ENCODE assay signal across 32 mouse cellular contexts in the genomic region with DNA sequence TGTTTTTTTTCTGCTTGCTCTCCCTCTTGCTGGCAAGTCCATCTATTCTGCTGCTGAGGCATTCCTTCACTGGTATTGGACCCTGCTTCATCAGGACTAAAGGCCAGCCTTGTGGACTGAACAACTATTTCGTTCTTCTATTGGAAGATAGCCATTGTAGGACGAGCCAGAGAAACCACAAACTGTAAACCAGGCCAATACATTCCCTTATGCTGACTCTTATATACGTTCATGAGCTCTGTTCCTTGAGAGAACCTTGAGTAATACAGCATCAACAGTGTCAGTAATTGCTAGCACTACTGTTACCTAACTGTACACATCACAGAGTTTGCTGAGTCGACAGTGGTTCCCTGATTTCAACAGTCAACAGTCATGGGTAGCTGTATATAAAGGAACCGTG. TPM values are rescaled to one million over a fixed set of nuclear protein-coding genes. Genes with fewer than 3 reads are reported as not detected.
DNase-seq lines count a peak whose midpoint lies in the region; TF ChIP-seq lines count a peak whose summit lies in the region.
"Had no signal": no experiment of that assay in that cellular context is flagged by ENCODE, and none has a peak within 500 bp of the region (broad histone marks: within the 10 kb centered on the region; RNA-seq: fewer than 3 reads in every experiment).

No protein-coding gene starts in this region.

- no peak for DNase-seq in testis, postnatal 14 days (ENCODE audit: low spot score)
- peak; percentile 12 for DNase-seq in Muller cell, postnatal 12 days (ENCODE audit: inconsistent ontology term)
- peak; percentile 13 for DNase-seq in fibroblast of lung, adult 2 months (ENCODE audit: low read depth)
- no peak for DNase-seq in c-Kit-positive CD71-positive TER-119-positive erythroid progenitor cells, embryonic 14.5 days (ENCODE audit: low spot score)
- DNase-seq in urinary bladder, postnatal 36 days (ENCODE audit: low spot score in 2 of 2): no peak
- DNase-seq in cerebellum, adult 9-10 months: no peak
- DNase-seq: adrenal gland, postnatal 25 days; B cell, adult 2 months; cerebellum, adult 18-20 months; cerebellum, adult 9-11 months; cerebellum, postnatal 25 days; gastrocnemius, postnatal 25 days; heart, adult 2 months; heart, postnatal 14 days; heart, postnatal 4 days; kidney, adult 18-20 months had no signal

- no peaks in the 10 kb centered on the region for H3K4me1 ChIP-seq in testis, adult 2 months (ENCODE audit: control insufficient read depth, insufficient read depth, low read length)
- H3K4me1 ChIP-seq: embryonic facial prominence, embryonic 12.5 days; embryonic facial prominence, embryonic 15.5 days; forebrain, embryonic 10.5 days; forebrain, embryonic 13.5 days; heart, embryonic 10.5 days; heart, embryonic 13.5 days had no signal

- H3K27ac ChIP-seq in testis, adult 2 months (ENCODE audit: control insufficient read depth, insufficient read depth, low read depth, low read length): no peak overlapping the region
- H3K27ac ChIP-seq: embryonic facial prominence, embryonic 12.5 days; embryonic facial prominence, embryonic 15.5 days; forebrain, embryonic 10.5 days; forebrain, embryonic 13.5 days; heart, adult 2 months; heart, embryonic 10.5 days; heart, embryonic 13.5 days; hindbrain, embryonic 14.5 days; hindbrain, postnatal 0 days had no signal

- H3K36me3 ChIP-seq in testis, adult 2 months (ENCODE audit: control insufficient read depth, insufficient read depth, low read length): no peaks in the 10 kb centered on the region
- H3K36me3 ChIP-seq: embryonic facial prominence, embryonic 12.5 days; embryonic facial prominence, embryonic 15.5 days; forebrain, embryonic 10.5 days had no signal

- no peak for TF ChIP-seq POLR2A in testis, adult 2 months (IDR thresholded peaks at IDR 0.05; ENCODE audit: control insufficient read depth, low read depth, low read length)

- no peak for TF ChIP-seq CTCF in testis, adult 2 months (IDR thresholded peaks at IDR 0.05; ENCODE audit: control insufficient read depth, insufficient read depth, insufficient replicate concordance, low read depth, low read length)

- no peaks in the 10 kb centered on the region for H3K27me3 ChIP-seq in testis, adult 2 months (ENCODE audit: control insufficient read depth, insufficient read depth, low read length)
- H3K27me3 ChIP-seq: CH12.LX; embryonic facial prominence, embryonic 12.5 days; embryonic facial prominence, embryonic 15.5 days; forebrain, embryonic 13.5 days; heart, embryonic 13.5 days had no signal

- H3K4me3 ChIP-seq in testis, adult 2 months (ENCODE audit: control insufficient read depth, low read depth, low read length): peak overlapping the region; percentile 11; the same call in 1 of the 2 replicates
- H3K4me3 ChIP-seq: embryonic facial prominence, embryonic 12.5 days; embryonic facial prominence, embryonic 15.5 days; forebrain, embryonic 10.5 days; forebrain, embryonic 13.5 days; heart, adult 2 months; heart, embryonic 10.5 days; heart, embryonic 13.5 days had no signal

RNA-seq across cellular contexts. Expression of gene Colq, which starts 22.5 kb away (rescaled TPM):
- polyA plus RNA-seq in testis, adult 2 months (2012; rRNA removed): 51.5 and 108 TPM in 2 replicates
- polyA plus RNA-seq: forebrain, embryonic 13.5 days; forebrain, embryonic 16.5 days; G1E; hindbrain, embryonic 11.5 days had no signal

RNA-seq across cellular contexts. Expression of gene Gm49387, which starts 27.0 kb away (rescaled TPM):
- 0.76 and 1.2 TPM in 2 replicates for polyA plus RNA-seq in testis, adult 2 months (2012; rRNA removed)
- polyA plus RNA-seq: activated CD4-positive, CD25-positive, alpha-beta regulatory T cell, adult 4 months; brain, embryonic 14.5 days; forebrain, embryonic 13.5 days; forebrain, embryonic 16.5 days; G1E; gonadal fat pad, adult 2 months; heart, embryonic 13.5 days; hindbrain, embryonic 14.5 days; hindbrain, postnatal 0 days had no signal

RNA-seq across cellular contexts. Expression of gene Btd, which starts 27.2 kb away (rescaled TPM):
- polyA plus RNA-seq in testis, adult 2 months (2012; rRNA removed): 6.6 and 7.7 TPM in 2 replicates

RNA-seq across cellular contexts. Expression of gene Hacl1, which starts 27.4 kb away (rescaled TPM):
- 11.3 and 15.1 TPM in 2 replicates for polyA plus RNA-seq in testis, adult 2 months (2012; rRNA removed)

Comparison
In these comparisons a context has a peak if more than half of its experiments do, and no peak if none do; other contexts are left out.
1. DNase-seq: peak in Muller cell, postnatal 12 days (single experiment) and fibroblast of lung, adult 2 months (single experiment); none in testis, postnatal 14 days (single experiment), c-Kit-positive CD71-positive TER-119-positive erythroid progenitor cells, embryonic 14.5 days (single experiment), urinary bladder, postnatal 36 days (0 of 2) and cerebellum, adult 9-10 months (single experiment).